Mouse (Mus musculus) spleen, postnatal 10 days (tissue): ENCODE data around the gene Fam69b.

Experiments used
- DNase-seq, 2 experiments: peaks; one replicate each; pipeline ENCODE4 v3.0.0; 2021 to 2022; ENCODE audit warnings: low spot score in 2 of 2

Fam69b gene

DNA sequence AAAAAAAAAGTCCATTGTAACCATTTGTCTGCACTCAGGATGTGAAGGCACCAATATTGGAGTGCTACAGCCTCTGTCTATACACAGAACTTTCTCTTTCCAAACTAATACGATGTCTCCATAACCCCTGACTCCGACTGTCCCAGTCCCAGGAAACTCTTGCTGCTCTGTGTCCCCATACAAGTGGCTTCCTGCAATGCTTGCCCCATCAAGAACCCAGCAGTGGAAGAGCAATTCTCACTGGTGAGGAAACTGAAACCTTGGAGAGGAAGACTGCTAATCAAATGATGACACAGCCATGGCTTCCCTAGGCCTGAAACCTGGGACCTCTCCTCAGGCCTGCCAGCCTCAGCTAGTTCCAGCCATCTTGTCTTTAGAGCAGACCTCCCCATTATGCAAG is 30.4 kb upstream of the Fam69b start:
- no peak for DNase-seq

DNA sequence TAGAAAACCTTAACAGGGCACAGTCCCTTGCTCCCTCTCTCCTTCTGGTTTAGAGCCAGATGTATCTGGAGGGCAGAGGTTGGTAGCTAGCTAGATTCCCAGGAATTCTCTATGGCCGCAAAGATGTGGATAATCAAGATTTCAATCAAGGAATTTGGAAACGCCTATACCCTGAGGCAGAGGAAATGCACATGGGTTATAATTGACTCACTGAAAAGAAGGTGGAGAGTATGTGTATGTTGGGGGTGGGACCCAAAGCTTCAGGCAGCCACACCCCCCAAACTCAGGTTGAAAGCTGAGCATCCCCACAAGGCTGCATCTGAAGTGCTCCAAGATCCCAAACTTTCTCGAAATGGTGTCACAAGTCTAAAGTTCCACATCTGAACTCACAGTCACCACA is 29.8 kb upstream of the Fam69b start:
- DNase-seq = no peak

DNA sequence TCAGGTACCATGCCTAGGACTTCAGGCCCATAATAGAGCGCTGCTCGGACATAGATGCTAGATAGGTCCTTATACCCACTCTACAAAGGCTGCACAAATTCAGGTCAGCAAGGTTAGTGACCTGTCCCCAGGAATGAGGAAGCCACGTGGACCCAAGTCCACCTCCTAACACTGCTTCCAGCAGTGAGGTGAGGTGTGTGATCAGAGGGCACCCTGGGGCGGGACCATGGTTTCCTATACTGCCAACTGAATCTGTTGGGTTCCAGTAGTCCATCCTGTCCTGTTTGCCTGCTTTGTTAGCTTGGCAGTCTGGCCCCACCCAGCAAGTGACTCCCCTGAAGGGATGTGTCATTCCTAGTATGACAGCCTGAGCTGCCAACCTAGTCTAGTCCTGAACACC is 28.3 kb upstream of the Fam69b start:
- DNase-seq = no peak

DNA sequence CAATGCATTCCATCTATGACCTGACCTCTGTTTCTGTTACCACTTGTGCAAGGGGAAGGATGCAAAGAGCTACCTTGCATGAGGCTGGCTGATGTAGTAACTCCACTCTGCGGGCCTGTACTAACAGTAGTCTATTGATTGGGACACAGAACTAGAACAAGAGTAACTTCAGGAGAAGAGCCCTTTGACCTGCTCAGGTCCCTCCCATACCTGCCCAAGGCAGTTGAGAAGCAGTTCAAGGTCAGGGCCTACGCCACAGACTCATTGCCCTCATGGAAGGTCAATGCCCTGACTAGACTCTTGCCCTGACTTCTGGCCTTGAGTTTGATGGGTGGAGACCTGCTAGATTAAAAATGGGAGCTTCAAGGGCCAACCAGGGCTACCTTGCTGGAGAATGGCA is 27.6 kb upstream of the Fam69b start:
- DNase-seq = no peak

DNA sequence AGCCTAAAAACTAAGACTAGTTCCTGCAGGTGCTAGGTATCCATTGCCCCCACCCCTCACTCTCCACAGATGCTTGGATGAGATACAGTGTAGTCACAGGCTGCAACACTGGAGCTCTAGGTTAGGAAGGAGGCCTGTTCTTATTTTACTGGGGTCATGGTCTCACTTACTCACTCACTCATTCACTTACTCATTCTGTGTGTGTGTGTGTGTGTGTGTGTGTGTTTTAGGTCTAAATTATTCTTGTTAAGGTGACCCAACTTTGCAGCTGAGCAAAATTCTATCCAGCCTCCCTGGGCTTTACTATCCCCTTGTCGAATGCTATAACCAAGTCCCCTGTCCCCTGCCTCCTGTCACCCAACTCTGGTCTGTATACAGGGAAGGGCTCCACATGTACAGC is 26.7 kb upstream of the Fam69b start:
- no peak for DNase-seq

DNA sequence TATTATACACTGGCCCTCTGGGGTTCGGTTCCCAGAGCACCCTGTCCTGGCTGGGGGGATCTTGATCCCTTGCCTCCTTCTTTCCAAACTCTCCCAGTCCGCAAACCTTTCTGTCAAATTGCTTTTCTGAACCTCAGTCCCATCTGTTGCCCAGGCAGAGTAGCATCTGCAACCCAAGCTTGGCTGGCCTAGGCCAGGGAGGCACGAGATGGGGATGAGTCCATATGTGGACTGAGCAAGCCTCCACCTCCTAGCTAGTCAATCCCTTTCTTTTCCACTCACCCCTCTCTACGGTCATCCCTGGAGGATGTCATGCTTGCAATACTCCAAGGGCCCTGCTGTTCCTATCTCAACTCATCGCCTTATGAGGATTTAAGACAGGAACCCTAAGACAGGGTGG is 25.6 kb upstream of the Fam69b start:
- no peak for DNase-seq

DNA sequence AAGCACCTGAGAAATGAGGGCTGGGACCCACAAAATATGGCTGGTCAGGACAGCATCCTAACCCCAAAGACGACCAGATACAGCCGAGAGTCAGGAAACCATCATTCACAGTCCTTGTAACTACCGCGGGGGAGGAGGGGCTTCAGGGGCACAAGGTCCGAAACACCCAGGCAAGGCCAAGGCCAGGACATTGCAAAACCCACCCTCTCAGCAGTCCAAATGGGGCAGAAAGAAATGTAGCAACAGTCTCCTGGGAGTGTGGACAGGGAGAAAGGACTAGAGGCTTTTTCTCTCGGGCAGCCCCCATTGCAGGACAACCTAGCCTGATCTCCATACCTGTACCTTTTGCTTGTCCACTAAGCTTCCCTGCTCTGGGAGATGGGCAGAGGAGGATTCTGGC is 25.1 kb upstream of the Fam69b start:
- no peak for DNase-seq

DNA sequence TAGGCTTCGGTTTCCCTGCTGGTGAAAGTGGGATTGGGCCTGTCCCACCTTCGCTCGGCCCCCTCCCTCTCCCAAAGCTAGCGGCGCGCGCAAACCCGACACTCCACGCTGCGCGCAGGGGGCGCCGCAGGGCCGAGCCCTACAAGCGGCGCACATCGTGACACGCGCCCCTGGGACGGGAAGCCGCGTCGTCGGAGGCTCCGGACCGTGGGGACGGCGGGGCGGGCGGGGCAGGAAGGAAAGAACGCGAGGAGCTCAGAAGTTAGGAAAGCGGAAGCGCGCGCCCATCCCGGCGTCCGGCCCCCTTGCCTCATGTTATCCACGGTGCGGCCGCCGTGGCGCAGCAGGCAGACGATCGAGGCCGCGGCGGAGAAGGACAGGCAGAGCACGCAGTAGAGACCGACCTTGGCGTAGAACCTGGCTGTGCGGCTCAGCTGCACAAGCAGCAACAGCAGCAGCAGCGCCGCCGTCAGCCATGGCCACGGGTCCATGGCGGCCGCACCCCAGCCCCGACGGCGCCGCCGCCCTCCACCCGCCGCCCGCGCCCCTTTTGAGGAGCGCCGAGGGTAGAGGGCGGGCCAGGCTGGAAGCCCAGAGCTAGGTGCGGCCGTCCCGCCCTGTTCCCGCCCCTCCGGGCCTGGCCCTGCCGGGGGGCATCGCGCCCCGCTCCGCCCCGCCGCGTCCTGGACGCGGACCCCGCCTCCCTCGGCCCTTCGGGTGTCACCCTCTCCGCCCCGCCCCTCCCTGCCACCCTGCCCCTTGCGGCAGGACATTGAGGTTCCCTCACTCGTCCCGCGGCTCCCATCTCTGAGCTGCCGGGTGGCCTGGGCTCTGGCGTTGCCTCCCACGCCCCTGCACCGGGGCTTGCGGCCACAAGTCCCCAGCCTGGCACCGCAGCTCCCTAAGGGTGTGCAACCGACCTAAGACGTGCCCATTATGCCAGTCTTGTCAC is 24.3 kb upstream of the Fam69b start, which contains the start of gene Agpat2:
Gene Agpat2 (minus strand): TSS at position 698 of the 952 bp plus-strand sequence.
- peak; percentile 51 to 76 for DNase-seq

DNA sequence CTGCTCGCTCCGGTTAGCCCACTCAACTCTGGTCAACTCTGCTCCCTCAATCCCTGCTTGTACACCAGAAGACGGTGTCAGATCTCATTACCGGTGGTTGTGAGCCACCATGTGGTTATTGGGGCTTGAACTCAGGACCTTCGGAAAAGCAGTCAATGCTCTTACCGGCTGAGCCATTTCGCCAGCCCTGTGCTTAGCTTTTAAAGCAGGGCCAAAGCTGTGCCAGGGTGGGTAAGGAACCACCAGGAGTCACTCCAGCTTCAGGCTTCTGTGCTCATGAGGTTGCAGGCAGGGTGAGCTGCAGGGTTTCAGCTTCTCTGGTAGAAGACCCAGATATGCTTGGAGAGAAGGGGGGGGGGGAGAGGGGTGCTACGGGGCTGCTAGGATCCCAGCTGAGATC is 22.9 kb upstream of the Fam69b start:
- DNase-seq = no peak

DNA sequence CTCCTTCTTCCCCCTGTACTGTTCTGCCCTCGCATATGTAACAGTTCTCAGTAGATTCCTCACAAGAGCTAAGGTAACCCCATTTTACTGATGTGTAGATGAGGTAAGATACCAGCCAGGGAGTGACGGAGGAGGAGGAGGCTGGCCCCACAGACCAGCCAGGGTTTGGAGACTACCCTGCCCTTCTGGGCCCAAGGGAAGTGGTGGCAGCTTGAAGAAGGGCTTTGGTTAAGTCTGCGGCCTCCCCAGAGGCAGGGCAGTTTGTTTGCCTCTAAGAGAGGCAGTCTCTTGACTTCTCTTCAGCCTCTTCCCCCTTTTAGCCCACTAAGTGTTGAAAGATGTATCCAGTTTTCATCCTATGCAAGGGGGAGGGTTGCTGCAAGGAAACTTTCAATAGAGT is 21.7 kb upstream of the Fam69b start:
- no peak for DNase-seq

DNA sequence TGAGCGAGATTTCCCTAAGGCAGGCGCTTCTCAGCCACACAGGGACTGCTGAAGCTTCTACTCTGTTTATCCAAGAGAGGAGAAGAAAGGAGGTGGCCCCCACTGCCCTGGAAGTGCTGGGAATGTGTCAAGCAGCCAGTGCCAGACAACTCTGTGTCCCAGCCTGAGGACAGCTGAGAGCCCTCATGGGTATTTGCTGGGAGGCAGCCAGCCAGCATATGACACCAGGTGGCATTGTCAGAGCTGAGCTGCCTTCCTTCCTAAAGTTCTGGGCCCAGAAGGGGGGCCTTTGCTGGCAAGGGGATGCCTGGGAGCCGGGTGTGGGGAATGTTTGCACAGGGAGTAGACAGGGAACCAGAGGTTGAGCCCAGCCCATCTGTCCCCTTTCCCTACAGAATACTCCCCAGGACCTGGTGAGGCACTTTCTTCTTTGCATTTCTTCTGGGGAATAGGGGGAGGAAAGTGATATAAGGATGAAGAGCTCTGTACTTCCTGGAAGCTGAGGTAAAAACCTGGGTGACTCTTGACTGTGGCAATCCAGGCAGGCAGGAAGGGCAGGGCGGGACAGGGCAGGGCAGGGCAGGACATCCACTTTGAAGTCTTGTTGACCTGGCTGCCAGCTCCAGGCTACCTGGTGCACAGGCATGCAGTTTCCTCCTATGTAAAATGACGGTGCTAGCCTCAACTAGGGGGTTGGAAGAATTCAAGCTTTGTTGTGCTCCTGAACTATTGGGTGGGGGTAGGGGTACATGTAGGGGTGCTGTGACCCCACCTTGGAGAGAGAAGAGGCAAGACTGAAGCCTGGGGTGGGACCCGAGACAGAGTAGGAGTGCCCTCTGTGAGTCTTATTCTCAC is 21.0 kb upstream of the Fam69b start:
- DNase-seq = no peak

DNA sequence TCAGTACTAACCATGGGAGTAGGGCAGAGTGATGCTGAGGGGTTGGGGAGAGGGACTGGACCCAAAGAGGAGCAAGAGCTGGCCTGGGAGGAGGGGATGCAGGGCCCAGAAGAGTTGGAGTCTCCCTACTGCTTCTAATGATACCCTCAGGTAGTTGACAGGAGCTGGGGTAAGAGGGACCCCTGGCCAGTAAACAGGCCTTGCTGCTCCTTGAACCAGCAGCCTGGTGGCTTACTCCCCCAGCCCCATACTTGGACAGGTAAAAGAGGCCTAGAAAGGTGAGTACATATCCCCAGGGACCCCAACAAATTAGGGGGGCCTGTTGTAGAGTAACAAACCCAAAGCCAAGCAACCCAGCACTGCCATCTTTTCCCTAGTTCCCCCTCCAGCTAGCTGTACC is 19.5 kb upstream of the Fam69b start:
- no peak for DNase-seq

DNA sequence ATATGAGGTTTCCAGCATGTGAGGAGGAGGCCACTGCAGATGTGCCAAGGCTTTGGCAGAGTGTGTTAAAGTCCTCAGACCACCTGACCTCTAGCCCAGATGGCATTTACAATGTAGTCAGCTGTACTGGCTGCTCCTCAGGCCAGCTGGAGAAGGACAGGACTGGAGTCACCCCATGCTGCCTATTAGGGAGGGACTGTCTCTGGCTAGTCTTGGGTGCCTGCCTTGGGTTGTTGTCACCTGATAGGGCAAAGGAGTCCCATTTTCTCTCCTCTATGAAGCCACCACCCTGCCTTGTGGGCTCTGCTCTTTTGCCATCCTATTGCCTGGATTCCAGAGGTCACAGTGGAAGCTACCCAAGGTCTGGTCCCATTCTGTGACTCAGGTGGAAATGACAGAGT is 19.0 kb upstream of the Fam69b start:
- no peak for DNase-seq

DNA sequence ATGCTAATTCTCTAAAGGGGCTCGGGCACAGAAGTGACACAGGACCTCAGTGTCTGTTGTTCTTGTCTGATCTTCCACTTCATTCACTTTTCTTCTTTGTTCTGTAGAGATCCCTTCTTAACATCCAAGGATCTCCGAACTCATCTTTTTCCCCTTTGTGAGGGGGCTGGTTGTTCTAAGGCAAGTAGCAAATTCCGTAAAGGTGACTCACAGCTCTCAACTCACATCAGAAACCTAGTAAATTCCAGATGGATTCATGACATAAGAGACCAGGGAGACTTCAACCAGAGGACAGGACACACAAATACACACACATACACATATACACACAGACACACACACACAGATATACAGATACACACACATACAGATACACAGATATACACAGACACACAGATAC is 17.7 kb upstream of the Fam69b start:
- no peak for DNase-seq

DNA sequence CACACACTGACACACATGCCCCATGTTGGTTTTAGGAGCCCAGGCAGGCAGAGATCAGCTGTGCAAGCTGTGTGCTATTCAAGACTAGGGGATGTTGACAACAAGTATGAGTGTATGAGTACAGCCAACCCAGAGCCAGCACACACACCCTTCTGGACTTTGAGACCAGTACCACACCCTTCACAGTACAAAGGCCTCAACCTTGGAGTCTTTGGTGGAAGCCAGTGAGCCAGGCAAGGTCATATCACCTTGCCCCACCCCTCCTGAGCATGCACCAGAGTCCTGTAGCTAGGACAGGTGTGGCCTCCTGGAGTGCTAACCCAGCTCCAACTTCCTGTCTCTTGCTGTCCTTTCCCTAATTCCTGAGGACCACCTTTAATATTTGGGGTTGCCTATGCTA is 17.2 kb upstream of the Fam69b start:
- DNase-seq = no peak

DNA sequence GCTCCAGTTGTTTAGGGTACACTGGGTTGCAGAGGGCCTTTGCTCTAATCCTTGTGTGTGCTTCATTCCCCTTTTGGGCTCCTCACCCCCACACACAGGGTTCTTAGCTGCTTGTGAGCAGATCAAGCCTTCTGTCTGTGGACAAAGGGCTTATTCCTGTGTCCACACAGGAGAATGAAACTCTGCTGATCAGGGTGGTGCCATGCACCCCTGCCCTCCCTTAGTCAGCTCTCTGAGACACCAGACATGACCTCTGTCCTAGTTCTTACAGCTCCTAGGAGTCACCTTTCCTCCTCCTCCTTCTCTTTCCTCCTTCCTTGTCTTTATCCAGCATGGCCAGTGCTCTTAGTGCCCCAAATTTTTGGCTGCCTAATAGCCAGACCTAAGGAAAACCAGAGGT is 16.4 kb upstream of the Fam69b start:
- no peak for DNase-seq

DNA sequence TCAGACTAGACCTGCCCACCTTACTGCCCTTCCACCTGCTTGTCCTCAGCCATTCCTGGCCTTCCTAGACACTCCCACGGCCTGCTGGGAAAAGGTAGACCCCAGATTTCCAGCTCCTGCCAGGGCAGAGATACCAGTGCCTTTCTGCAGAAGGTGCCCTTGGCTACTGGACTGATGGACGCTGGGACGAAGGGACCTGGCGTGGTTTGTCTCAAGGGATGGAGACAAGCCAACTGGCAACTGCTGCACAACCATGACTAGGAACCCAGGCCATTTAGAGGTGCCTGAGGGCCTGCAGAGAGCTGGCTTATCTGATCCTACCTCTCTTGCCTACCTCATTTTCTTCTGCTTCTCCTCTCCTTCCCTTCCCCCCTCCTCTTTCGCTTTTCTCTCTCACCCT is 13.4 kb upstream of the Fam69b start:
- no peak for DNase-seq

DNA sequence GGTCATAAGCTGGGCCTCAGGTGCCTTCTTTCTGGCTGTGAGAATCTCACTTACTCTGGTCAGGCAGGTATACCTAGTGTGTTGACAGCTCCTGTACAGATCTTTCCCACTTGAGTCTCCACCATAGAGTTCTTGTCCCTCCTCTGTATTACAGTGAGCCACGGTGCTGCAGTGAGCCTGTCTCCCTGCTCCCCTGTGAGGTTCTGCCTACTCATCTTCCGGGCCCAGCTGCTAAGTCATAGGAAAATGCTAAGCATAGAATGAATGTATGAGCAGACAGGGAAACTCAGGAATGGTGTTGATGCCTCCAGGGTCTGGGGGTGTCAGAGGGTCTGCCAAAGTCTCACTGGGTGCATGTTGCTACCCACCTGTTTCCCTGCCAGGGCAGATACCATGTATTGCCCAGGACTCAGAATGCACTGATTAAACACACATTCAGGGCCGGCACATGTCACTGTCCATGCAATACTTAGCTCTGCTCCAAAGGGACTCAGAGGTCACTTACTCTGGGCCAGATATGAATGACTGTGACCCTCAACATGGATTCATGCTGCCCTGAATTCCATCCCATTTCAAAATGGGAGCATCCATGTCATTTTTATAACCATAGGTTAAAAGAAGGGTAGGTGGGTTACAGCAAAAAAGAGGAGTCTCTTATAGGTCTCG is 12.7 kb upstream of the Fam69b start:
- no peak for DNase-seq

DNA sequence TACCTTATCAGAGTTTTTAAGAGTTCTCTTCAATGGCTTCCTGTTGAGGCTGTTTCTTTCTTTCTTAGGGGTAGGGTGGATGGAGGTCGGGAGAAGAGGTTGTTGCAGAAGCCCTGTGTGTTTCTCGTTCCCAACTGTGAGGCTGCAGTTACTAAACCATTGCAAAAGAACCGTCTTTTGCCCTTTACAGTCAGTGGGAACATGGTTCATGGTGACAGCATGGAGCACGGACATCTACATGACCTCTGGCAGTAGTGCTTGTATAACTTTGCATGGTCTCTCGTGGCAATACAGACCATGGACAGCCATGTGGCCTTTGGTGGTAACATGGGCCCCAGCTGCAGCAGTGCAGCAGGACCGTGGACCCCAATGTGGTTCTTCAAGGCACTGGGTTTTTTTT is 10.9 kb upstream of the Fam69b start:
- DNase-seq = no peak

DNA sequence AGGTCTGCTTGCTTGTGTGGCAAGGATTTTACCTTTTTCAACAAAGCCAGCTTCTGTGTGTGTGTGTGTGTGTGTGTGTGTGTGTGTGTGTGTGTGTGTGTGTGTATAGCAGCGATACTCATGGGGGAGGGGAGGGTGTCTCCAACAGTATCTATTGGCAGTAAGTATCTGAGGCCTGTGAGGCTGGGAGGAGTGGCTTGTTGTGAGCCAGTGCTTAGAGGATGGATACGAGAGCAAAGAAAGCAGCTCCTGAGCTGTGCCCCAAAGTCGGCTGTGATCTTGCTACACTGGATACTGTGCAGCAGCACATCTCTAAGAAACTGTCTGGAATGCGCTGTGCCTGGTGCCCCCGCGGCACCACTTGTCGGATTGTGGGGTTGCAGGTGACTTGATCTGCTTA is 10.3 kb upstream of the Fam69b start:
- DNase-seq = no peak

DNA sequence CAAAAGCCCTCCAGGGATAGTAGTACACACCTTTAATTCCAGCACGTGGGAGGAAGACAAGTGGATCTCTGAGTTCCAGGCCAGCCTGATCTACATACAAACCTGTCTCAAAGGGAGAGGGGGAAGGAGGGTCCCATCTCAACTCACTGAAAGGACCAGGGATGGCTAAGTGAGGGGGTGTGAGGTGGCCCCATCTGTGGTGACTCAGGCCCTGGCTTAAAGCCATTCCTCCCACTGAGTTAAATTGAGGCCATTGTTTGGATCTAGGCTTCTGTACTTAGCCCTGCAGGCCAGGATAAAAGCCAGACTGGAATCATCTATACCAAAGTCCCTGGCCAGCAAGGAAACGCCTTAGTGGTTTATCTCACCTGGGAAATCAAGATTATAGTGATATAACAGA is 7.0 kb upstream of the Fam69b start:
- DNase-seq = no peak

DNA sequence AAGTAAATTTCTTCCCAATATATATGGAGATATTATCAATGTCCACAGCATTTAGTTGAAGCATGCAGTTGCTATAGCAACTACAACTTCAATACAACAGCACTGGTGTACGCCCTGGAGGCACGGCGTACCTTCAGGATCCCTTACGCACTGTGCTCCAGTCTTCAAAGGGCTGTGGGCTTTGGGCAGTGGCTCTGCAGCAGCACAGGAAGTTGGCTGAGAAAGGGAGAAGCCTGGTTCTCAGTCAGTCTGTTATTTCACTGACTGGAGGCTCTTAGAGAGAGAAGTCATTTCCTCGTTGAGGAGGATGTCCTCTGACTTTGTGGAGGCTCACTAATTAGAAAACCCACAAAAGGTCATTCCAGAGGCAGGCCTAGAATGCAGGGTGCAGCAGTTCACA is 5.3 kb upstream of the Fam69b start:
- DNase-seq = no peak
